Mouse (Mus musculus): ENCODE results near the gene Vsig10.

- no peak for TF ChIP-seq POLR2A (IDR thresholded peaks at IDR 0.05; ENCODE audit: low read depth, low read length)
- no peak for TF ChIP-seq CTCF (IDR thresholded peaks at IDR 0.05; ENCODE audit: borderline replicate concordance, insufficient read depth, low read length)
These were observed 4.9 kb downstream of the Vsig10 start for GRCm38 (mm10) chr5:117323751-117324150.
